Mouse (Mus musculus): ENCODE data around the gene Armh3. TPM values are rescaled to one million over a fixed set of nuclear protein-coding genes. Genes with fewer than 3 reads are reported as not detected.
"Not testable (repeated sequence)": the region's sequence is repeated elsewhere in the genome, so short reads cannot be mapped to it uniquely, and the experiment has no call there.

The Armh3 gene
- total RNA-seq, 2 experiments from 2014 or later: 19.0 to 20.6 TPM

GRCm38 (mm10) chr19:45998694-45999217 lies 468 bp upstream of the Armh3 start:
- DNase-seq (ENCODE audit: low spot score in 2 of 2): no peak
- peak overlapping the region; percentile 93 for H3K4me3 ChIP-seq
- TF ChIP-seq CTCF (conservative IDR thresholded peaks at IDR 0.05): no peak
- H3K27ac ChIP-seq: peak overlapping the region; percentile 97

DNA sequence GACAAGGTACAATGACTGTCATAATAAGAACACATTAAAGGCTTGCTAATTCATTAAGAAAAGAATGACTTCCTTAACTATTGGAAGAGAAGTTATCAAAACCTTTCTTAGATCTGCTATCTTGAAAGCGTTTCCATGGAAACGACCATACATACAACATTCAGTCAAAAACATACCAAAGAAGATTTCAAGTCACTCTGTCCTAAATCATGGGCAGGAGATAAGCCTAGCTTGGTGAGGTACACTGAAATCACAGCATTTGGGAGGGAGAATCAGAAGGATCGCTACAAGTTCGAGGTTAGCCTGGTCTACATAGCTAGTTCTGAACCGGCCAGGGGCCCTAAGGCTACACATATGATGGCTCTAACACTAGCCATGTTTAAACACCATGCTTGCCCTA lies 923 bp downstream of the Armh3 start:
- no peak for TF ChIP-seq CTCF (conservative IDR thresholded peaks at IDR 0.05)
- no peak for DNase-seq (ENCODE audit: low spot score in 2 of 2)
- H3K4me3 ChIP-seq: peak overlapping the region; percentile 93
- peak overlapping the region; percentile 97 for H3K27ac ChIP-seq

GRCm38 (mm10) chr19:45993981-45994737 lies 4.1 kb downstream of the Armh3 start:
- no peak for TF ChIP-seq CTCF (conservative IDR thresholded peaks at IDR 0.05)
- H3K4me3 ChIP-seq: no peak overlapping the region
- DNase-seq (ENCODE audit: low spot score in 2 of 2): no peak
- no peak overlapping the region for H3K27ac ChIP-seq

DNA sequence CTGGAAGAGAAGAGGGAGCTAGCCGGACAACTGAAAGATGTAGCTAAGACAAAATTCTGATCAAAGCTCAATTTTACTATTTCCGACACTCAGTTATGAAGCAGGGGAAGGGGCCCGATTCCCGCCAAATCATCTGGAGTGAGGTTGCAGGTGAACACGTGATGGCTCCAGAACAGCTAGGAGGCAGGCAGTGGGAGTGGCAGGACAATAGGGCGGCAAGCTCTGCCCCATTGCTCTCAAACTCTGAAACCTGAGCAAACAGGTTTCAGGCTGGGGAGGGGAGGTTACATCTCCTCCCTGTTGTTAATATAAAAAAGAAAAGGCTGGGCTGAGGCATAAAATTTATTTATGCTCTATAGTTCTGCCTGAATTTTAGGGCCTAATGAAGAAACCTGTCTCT lies 4.8 kb downstream of the Armh3 start:
- not testable (repeated sequence) for H3K27ac ChIP-seq; H3K4me3 ChIP-seq; DNase-seq (ENCODE audit: low spot score in 2 of 2)

- no peak for TF ChIP-seq CTCF (conservative IDR thresholded peaks at IDR 0.05)
- DNase-seq (ENCODE audit: low spot score in 2 of 2): no peak
- H3K4me3 ChIP-seq: no peak overlapping the region
- no peak overlapping the region for H3K27ac ChIP-seq
These were observed 7.1 kb downstream of the Armh3 start for GRCm38 (mm10) chr19:45991171-45991570.

DNA sequence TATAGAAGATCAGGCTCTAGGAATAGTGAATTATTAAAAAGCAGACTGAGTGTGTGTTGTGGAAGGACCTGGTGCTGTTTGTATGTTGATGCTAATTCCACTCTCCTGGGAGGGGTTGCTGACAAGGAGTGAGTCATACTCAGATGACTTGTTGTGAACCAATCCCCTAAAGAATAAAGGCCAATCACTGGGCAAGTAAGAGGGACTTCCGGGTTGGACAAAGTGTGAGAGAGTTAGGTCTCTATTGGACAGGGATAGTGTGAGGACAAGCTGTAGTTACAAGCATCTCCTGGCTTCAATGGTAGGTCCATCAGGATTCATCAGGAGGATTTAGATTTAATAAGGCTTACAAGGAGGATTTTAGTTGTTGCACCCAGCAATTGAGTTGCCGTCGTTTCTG lies 10.1 kb downstream of the Armh3 start:
- Histone ChIP-seq H3K4me3 (no peak overlapping the region), H3K27ac (no peak overlapping the region)
- no peak for TF ChIP-seq CTCF (conservative IDR thresholded peaks at IDR 0.05)
- DNase-seq (ENCODE audit: low spot score in 2 of 2): no peak

GRCm38 (mm10) chr19:45984379-45984778 lies 13.9 kb downstream of the Armh3 start:
- no peak overlapping the region for H3K27ac ChIP-seq
- DNase-seq (ENCODE audit: low spot score in 2 of 2): no peak
- no peak overlapping the region for H3K4me3 ChIP-seq
- TF ChIP-seq CTCF (conservative IDR thresholded peaks at IDR 0.05): no peak

DNA sequence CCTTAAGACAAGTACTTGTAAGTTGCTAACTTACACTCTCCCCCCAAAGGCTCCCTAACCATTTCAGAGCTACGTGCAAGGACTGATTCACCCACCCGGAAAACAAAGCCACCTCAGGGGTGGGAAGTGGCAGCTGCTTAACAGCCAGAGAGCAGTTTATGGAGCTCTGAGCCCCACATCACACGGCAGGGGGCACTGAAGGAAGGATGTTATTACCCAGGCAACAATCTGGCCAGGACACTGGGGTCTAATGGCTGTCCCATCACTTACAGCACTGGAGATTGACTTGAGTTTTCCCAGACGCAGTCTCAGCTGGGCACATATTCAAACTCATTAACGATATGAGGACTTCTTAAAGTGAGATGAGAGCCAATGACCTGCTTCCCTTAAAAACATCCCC lies 37.5 kb downstream of the Armh3 start:
- Histone ChIP-seq H3K4me3 (no peak overlapping the region), H3K27ac (no peak overlapping the region)
- no peak for DNase-seq (ENCODE audit: low spot score in 2 of 2)
- no peak for TF ChIP-seq CTCF (conservative IDR thresholded peaks at IDR 0.05)

- no peak overlapping the region for H3K4me3 ChIP-seq
- no peak for TF ChIP-seq CTCF (conservative IDR thresholded peaks at IDR 0.05)
- H3K27ac ChIP-seq: no peak overlapping the region
- peak; percentile 18 to 63 for DNase-seq (ENCODE audit: low spot score in 2 of 2)
These were observed 41.6 kb downstream of the Armh3 start for GRCm38 (mm10) chr19:45956736-45957135.

DNA sequence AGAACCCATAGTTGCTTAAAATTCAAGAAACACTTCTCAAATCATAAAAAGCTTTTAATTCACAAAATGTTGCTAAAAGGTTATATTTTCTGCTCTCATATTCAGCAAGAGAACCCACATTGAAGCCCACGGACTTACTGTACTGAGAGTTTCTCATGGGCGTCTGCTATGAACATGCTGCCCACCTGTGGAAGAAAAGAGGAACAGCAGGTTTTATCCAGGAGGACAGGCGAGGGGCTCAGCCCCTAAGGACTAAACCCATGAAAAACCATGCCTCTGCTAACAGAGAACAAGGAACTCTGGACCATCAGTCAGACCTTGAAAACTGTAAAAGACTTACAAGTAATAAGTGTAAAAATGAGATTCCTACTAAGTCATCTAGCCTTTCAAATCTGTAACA lies 45.0 kb downstream of the Armh3 start:
- Histone ChIP-seq H3K27ac (no peak overlapping the region), H3K4me3 (no peak overlapping the region)
- peak; percentile 94 for TF ChIP-seq CTCF (conservative IDR thresholded peaks at IDR 0.05)
- peak; percentile 36 to 40 for DNase-seq (ENCODE audit: low spot score in 2 of 2)

DNA sequence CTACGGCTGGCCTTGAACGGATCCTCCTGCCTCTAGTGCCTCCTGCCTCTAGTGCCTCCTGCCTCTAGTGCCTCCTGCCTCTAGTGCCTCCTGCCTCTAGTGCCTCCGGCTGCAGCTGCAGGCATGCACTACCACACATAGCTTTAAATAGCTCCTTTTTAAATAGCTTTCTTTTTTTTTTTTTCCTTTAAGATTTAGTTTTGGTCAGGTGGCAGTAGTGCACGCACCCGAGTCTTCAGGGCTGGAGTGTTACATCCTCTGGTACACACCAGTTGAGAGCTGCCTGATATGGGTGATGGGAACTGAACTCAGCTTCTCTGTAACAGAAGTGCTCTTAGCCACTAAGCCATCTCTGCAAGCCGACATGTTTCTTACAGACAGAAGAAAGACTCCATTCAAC lies 49.1 kb downstream of the Armh3 start:
- Histone ChIP-seq H3K27ac (no peak overlapping the region), H3K4me3 (no peak overlapping the region)
- no peak for TF ChIP-seq CTCF (conservative IDR thresholded peaks at IDR 0.05)
- DNase-seq (ENCODE audit: low spot score in 2 of 2): no peak

- DNase-seq (ENCODE audit: low spot score in 2 of 2): peak; percentile 21 to 45
- peak overlapping the region; percentile 40; the same call in 1 of the 2 replicates for H3K27ac ChIP-seq
These were observed 50.5 kb downstream of the Armh3 start for GRCm38 (mm10) chr19:45947764-45948163.

DNA sequence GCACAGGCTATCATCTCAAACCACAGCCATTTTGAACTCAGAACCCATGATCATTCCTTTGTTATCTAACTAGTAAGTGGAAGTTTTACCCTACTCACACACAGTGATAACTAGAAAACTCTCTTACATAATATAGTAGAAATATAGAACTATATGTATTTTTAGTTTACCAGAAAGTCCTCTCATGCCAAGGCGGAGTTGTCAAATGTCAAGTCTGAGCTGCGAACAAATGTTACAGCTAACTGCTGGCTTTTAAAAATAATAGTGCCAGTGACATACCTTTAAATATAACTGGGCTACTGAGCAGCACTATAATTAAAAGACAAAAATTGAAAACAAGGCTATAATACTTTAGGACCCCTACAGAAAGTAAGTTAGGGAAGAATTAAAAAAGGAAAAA lies 51.0 kb downstream of the Armh3 start:
- no peak for TF ChIP-seq CTCF (conservative IDR thresholded peaks at IDR 0.05)
- no peak for DNase-seq (ENCODE audit: low spot score in 2 of 2)
- no peak overlapping the region for H3K4me3 ChIP-seq
- H3K27ac ChIP-seq: peak overlapping the region; percentile 40; the same call in 1 of the 2 replicates

More at GRCm38 (mm10) chr19:45947764-45948163, 50.5 kb downstream of the Armh3 start:
- no peak overlapping the region for H3K4me3 ChIP-seq
- no peak for TF ChIP-seq CTCF (conservative IDR thresholded peaks at IDR 0.05)

- no peak for TF ChIP-seq CTCF (conservative IDR thresholded peaks at IDR 0.05)
- DNase-seq (ENCODE audit: low spot score in 2 of 2): no peak
- H3K4me3 ChIP-seq: no peak overlapping the region
- H3K27ac ChIP-seq: no peak overlapping the region
These were observed 51.7 kb downstream of the Armh3 start for GRCm38 (mm10) chr19:45946541-45946940.
